Mouse (Mus musculus): ENCODE results near the gene Zg16.

Gene Zg16

DNA sequence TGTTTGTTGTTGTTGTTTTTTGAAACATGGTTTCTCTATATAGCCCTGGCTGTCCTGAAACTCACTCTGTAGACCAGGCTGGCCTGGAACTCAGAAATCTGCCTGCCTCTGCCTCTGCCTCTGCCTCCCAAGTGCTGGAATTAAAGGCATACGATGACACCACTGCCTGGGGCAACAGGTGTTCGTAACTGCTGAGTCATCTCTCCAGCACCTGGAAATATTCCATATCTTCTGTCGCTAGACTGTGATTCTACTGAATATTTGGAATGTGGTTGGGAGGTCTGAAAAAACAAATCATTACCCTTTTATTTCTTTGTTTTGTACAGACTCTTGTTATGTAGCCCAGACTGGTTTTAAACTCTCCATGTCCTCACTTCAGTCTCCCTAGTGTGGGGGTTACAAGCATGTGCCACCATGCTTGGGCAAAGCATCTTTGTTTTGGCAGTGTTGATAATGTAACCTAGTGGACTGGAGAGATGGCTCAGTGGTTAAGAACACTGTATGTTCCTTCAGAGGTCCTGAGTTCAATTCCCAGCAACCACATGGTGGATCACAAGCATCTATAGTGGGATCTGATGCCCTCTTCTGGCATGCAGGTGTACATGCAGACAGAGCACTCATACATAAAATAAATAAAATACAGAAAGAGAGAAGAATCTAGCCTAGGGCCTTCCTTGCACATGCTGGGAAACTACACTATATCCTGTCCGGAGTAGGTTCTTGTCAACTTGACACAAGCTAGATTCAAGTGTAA, 82.8 kb downstream of the Zg16 start:
- no peak for DNase-seq (ENCODE audit: low spot score)

DNA sequence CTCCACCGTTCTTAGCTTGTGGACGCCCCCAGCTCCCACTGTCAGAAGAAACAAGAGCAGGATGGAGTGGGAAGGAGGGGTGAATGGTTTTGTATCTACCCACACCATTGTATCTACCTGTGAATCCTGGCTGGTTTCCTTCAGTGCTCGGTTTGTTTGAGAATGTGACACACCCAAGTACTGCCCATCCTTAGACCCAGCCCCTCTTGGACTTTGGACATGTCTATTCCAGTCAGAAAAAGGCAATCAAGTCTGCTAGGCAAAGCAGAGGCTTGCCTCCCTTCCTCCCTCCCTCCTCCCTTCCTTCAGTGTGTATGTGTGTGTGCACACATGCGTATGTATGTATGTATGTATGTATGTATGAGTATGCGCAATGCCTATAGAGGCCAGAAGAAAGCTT, 83.5 kb downstream of the Zg16 start:
- DNase-seq (ENCODE audit: low spot score), result no peak
